Mouse (Mus musculus): ENCODE measurements around the gene Slit1. TPM values are rescaled to one million over a fixed set of nuclear protein-coding genes. Genes with fewer than 3 reads are reported as not detected.

Slit1 gene
- total RNA-seq, 2 experiments from 2014 or later = 0.15 TPM; not detected in 1

DNA sequence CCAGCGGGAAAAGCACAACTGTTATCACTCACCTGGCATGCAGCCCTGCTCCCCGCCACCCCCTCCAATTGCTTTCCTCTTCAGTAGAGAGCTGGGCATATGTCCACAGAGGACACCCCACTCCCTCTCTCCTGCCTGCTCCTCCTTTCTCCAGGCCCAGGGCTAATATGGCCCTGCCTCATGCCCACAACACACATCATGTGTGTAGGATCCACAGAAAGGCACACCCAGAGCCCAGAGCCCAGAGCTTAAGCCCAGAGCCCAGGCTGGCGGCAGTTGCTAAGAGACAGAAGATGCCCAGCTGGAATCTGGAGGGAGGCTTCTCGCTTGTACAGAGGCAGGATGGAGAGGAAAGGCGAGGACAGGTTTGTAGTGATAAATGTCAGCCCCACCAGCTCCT, 49.7 kb downstream of the Slit1 start:
- no peak for ATAC-seq (replicated peaks; ENCODE audit: poor library complexity, severe bottlenecking)

DNA sequence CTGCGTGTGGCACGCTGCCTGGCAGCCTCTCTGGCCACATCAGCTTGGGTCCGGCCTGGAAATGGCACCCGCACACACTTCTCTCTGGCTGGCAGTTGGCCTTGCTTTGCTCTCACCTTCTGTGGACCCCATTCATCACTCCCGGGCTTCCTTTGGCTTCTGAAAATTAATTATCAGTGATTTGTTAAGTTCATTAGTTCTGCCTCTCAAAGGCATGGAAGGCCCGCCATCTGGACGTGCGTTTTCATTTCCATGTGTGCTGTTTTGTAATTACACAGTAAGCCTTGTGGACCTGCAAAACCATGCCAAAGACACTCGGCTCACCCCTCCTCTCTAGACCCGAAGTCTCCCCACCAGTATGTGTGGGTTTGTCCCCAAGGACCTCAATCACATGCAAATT, 53.4 kb downstream of the Slit1 start:
- ATAC-seq (replicated peaks; ENCODE audit: poor library complexity, severe bottlenecking) = no peak

DNA sequence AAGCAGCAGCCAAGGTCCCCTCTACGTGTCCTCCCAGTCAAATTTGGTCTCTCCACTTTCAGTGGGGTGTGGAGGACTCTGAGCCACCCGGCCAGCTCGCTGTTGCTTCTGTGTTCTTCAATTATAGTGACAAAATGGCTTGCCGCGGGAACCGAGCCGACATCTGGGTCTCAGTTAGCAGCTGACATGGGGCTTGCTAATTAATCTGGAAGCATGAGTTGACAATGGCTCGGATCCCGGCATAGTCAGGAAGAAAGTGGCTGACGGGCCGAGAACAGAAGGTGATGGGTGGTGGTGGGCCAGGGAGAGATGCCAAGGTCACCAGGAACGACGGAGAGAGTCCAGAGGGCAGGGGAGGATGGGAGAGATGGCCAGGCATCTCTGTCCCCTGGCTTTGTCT, 55.2 kb downstream of the Slit1 start:
- no peak for ATAC-seq (replicated peaks; ENCODE audit: poor library complexity, severe bottlenecking)

DNA sequence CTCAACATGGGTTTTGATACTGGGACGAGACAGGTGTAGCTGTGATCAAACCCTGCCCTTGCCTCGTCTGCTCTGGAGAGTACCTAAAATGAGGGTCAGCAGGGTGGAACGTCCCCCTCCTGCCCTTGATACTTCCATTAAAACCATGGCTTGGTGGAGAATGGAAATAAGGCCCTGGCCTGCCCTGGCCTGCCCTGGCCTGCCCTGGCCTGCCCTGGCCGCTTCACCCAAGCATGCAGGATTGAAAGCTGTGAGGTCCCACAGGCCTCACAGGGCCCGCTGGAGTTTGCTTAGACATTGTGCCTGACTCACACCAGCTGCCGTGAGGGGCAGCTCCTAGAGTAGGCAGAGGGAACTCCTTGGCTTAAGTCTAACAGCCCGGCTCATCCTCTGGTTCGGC, 55.6 kb downstream of the Slit1 start:
- ATAC-seq (replicated peaks; ENCODE audit: poor library complexity, severe bottlenecking) = no peak

DNA sequence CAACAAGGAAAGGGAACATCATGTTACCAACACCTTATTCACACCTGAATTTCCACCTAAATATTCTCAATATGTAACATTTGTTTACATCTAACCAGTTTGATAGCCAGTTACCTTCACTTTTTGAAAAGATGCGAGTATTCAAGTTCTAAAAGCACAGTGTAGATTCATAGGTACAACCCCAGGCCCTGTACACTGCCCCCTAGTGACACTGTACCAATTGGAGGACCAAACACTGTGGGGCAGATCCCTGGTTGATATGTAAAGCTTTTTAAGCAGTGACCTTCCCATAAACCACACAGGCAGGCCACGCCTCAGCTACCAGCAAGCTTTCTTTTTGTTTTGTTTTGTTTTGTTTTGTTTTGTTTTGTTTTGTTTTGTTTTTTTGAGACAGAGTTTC, 57.3 kb downstream of the Slit1 start:
- no peak for ATAC-seq (replicated peaks; ENCODE audit: poor library complexity, severe bottlenecking)

DNA sequence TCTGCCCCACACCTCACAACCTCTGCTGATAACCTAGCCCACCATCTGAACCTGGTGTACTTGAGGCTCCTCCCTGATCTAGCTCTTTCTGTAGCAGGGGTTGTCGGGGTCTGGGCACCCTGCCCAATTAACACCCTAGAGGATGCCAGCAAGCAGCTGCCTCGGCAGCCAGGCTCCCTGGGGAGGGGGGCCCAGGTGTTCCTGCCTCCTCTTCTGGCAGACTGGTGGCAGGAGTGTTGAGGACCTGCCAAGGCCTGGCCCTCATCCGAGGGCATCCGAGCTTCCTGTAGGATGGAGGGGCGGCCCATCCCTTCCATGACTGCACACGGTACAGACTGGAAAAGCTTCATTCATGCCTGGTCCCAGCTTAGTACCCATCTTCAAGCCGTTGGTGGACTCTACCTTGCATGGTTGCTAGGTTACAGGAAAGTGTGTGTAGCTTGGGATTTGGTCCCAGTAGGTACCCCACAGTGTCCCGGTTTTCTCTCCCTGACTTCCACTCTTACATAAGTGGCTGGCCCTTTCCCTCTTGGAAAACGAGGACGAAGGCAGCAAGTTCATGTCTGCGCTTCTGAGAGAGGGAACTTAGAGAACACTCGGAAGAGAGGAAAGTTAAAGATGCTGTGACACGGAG, 57.9 kb downstream of the Slit1 start:
- no peak for ATAC-seq (replicated peaks; ENCODE audit: poor library complexity, severe bottlenecking)

DNA sequence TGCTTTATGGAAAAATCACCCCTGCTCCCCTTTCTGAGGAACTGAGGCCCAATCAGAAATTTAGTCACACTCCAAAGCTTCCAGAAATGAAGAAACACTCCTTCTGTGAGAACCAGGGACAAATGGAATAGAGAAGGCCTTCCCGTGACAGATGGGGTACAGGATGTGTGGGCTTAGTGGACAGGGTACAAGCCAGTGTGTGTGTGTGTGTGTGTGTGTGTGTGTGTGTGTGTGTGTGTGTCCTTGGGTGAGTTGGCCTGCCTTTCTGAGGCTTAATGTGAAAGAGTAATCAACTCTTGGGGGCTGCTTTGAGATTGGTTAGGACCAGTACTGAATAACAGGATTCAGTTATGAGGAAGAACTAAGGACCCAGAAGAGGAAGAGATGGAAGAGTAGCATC, 58.6 kb downstream of the Slit1 start:
- ATAC-seq (replicated peaks; ENCODE audit: poor library complexity, severe bottlenecking) = no peak

DNA sequence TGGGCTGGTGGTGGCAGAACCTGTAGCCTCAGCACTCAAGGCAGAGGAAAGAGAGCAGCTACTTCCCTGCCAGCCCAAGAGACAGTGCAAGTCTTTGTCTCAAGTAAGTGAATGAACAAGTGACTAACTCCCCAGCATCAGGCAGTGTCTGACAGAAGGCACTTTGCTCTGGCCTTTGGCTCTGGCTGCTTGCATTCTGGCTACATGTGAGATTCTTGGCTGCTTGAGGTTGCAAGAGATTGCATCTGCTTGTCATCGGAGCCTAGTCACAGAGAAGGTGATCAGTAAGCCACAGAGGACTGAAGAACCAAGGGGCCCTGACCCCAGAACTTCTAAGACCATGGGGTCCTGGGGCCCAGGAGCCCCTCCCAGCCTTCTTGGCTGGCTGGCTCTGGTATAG, 59.5 kb downstream of the Slit1 start:
- ATAC-seq (replicated peaks; ENCODE audit: poor library complexity, severe bottlenecking) = no peak

DNA sequence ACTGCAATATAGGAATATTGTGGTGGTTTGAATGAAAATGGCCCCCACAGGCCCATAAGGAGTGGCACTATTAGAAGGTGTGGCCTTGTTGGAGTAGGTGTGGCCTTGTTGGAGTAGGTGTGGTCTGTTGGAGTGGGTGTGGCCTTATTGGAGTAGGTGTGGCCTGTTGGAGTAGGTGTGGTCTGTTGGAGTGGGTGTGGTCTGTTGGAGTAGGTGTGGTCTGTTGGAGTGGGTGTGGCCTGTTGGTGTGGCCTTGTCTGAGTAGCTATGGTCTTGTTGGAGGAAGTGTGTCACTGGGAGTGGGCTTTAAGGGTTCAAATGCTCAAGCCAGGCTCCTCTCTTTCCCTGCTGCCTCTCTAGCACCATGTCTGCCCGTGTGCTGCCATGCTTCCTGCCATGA, 63.2 kb downstream of the Slit1 start:
- ATAC-seq (replicated peaks; ENCODE audit: poor library complexity, severe bottlenecking) = no peak

DNA sequence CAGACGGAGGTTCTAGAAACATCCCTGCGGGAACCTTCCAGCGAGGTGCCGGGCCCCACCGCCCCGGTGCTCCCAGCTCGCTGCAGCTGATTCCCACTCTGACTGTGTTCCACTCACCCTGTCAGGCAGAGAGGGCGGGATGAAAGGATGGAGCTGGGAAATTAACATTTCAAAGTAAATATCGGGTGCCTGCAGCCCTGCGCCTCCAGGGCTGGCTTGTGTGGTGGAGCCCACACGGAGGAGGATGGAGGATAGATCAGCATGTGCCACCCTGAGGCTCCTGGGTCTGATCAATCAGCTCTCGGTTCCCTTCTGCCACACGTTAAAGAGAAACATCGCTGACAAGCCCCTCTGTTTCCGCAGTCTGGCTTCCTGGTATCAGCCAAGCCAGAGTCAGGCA, 64.4 kb downstream of the Slit1 start:
- no peak for ATAC-seq (replicated peaks; ENCODE audit: poor library complexity, severe bottlenecking)

DNA sequence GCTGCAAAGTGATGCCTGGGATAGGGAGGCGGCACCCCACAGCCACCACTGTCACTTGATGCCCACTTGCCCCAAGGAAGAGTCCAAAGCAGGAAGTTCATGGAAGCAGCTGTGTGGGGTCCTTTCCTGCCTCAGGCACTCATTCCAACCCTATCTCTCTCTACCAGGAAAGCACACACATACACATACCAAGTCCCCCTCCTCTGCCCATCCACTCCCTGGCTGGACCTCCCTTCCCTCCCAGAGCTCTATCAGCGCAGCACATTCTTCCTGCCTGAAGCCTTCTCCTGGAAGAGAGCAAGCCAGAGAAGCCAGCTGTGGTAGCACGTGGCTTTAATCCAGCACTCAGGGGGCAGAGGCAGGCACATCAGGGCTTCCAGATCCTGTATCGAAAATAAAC, 65.9 kb downstream of the Slit1 start:
- ATAC-seq (replicated peaks; ENCODE audit: poor library complexity, severe bottlenecking) = no peak

DNA sequence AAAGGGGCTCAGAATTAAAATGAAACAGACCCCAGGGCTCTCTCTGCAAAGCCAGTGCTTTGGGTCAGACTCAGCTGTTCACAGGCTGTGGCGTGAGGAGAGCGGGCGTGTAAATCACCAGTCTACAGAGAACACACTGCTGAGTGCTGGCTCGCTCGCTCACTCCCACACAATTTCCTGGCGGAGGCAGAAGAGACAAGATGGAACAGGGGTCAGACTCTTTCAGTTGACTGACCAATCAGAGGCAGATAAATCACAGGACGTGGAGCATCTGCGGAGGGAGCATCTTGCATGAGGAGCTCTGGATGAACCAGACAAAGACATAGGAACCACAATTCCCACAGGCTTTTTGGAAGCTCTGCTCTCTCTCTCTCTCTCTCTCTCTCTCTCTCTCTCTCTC, 67.9 kb downstream of the Slit1 start:
- ATAC-seq (replicated peaks; ENCODE audit: poor library complexity, severe bottlenecking) = no peak

DNA sequence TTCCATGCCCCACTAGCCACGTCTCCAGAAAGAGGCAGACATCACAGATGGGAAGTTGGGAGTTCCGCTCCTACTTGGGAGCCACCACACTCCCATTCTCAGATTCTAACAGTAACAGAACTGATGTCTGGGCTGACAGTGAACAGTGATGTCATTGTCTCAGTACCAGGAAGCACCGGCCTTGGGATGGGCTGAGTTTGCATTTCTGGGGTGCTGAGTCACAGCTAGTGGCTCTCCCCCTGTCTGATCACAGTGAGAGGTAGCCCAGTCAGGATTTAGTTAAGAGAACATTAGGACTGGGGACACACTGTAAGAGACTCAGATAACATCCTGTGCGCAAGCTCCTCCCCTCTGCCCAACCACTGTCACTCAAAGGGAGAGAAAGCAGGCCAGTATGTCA, 69.1 kb downstream of the Slit1 start:
- ATAC-seq (replicated peaks; ENCODE audit: poor library complexity, severe bottlenecking) = no peak

DNA sequence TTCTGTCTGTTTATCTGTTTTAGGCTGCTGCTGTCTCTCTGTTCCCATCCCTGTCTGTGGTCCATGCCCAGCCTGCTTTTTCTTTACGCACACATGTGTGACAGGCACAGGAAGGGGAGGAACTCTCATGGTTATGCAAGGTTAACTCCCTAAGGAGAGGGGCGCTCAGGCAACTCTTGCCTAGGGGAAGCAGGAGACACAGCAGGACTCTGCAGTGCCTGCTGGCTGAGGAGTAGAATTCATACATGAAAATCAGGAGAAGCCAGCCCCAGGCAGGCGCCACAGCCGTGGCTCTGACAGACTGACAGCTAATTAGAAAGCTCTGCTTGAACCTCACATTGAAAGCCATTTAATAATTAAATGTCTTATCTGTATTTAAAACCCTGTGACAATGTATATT, 70.6 kb downstream of the Slit1 start:
- no peak for ATAC-seq (replicated peaks; ENCODE audit: poor library complexity, severe bottlenecking)

DNA sequence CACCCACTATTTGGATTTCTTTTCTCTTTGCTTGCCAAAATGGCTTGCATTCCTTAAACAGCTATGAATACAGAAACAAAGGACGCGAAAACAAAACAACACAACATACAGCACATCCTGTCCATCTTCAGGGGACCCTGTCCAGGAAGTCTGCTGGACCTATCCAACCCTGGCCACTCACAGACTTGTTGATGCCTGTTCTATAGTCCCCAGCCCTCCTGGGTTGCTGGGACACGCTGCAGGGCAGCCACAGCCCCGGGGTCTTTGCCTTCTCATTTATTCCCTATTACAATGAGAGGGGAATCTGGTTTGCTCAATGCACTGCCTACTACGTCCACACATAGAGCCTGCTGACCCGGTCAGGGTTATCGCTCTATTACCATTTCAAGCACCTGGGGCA, 72.5 kb downstream of the Slit1 start:
- no peak for ATAC-seq (replicated peaks; ENCODE audit: poor library complexity, severe bottlenecking)

DNA sequence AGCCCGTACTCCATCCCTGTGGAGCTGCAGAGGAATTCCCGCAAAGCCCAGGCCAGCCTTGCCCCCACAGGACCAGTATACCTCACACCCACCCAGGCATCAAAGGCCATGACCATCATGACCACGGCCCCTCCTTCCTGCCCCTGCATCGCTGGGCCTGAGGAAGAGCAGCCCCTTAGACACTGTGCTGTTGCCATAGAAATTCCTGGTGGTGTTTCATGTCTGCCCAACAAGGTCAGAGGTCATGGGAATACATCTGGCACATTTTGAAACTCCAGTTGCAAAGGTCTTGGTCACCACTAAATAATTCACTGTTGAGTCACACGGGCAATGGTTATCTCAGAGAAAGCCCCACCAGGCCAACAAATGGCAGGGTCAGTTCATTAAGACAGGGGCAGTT, 73.0 kb downstream of the Slit1 start:
- no peak for ATAC-seq (replicated peaks; ENCODE audit: poor library complexity, severe bottlenecking)

DNA sequence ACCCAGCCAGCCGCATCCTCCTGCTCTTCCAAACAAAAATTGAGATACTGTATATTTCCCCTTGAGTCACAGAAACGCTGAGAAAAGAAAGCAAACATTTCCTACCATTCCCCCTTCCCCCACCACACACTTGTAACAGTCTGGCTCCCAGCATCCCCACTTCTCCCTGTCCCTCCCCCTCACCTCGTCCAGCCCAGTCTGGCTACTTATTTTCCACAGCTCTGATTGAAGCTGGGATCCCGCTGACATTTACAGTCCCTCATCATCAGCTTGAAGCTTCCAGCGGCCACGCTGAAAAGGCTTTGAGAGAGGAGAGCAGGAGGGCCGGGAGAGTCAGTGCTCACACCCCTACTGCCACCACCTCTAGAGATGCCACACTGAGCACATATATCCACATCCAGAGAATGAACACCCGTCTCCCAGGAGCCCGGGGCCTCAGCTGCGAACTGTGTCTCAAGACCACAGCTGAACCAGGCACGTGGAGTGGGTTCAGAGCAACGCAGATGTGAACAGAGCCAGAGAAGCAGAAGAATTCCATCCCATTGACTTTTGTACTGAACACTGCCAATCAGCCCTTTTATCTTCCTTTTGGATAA, 73.6 kb downstream of the Slit1 start:
- ATAC-seq (replicated peaks; ENCODE audit: poor library complexity, severe bottlenecking) = no peak

DNA sequence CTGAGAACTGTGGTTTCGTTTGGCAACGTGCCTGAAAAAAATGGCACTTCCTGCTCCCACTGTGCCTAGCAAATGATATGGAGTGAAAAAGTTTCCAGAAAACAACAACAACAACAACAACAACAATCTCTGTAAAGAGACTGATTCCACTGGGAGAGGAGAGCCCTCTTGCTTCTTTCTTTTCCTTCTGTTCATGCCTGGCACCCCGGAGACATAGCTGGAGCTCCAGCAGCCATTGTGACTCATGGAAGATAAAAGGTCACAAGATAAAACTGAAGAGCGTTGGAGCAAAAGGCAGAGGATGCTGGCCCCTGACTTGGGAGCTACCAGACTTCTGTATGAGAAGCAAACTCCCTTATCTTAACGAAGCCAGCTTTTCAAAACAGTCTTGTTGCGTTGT, 75.9 kb downstream of the Slit1 start:
- no peak for ATAC-seq (replicated peaks; ENCODE audit: poor library complexity, severe bottlenecking)

DNA sequence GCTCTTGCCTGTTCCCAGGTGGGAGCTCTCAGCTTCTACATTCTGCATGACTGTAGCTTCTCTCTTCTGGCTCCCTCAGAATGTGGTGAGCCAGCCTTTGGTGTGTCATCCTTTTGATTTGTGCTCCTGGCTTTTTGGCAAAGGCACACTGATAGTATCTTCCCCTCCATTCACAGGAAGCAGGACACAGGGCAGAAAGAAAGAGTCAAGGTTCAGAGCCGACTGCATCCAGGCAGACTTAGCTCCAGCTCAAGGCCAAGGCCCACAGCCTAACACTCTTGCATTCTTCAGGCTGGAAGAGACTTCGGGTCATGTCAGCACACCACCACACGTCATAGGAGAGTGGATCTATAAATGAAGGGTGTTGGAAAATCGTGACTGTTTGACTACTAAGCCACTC, 77.5 kb downstream of the Slit1 start:
- ATAC-seq (replicated peaks; ENCODE audit: poor library complexity, severe bottlenecking) = no peak

DNA sequence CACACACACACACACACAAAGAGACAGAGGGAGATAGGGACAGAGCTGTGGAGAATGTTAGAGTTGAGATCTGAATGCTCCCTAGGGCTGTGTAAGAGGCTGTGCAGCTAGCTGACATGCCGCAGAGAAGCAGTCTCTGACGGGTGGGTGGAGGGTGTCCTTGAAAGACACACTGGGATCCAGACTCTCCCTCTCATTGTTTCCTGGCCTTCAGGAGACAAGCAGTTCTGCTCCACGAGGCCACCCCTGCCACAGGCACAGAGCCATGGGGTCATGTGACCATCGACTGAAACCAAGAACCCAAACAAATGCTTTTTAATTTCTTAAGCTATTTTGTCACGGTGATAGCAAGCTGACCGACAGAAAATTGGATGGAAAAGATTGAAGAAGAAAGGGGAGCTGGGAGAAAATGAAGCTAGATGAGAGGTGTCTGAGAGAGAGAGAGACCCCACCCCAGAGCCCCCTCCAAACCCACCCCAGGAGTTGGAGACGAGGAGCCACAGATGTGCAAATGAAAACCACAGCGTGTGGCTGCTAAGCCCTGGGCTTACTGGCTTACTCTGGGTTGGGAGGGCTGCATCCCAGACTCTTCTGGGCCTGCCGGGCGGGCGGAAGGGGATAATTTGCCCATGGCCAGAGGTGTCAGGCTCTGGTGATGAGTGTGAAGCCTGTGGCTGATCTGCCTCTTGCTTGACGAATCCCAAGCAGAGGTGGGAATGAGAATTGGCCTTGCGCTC, 79.8 kb downstream of the Slit1 start:
- no peak for ATAC-seq (replicated peaks; ENCODE audit: poor library complexity, severe bottlenecking)

DNA sequence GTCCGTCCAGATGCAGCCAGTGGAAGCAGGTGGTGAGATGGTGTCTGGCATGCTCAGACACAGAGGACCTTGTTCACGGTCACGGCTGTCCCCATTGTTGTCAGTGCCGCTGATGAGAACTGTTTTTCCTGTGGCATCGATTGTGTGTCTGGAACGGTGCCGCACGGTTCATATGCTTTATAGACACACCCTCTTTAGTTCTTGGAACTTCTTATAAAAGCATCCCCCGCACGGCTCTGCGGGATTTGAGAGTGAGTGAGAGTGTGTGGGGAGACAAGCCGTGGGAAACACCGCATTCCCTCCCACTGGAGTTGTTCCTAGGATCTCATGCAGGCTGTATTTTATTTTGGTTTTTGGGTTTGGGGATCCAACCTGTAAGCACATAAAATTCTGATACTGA, 82.0 kb downstream of the Slit1 start:
- no peak for ATAC-seq (replicated peaks; ENCODE audit: poor library complexity, severe bottlenecking)

DNA sequence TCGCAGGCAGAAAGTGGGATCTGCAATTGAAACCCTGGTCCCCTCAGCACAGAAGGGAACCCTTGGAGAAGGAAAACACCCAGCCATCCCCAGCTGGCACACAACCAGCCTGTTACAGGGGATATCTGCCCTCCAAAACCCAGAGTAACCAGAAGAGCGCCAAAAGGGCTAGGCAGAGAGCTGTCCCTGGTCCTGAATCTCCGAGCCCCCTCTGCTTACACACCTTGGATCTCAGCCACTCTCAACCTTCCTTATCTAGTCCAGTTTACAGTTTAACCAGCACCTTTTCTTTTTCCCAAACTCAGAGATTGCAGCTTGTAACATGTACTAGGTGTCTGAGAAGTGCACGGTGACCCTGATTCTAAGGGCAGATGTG, 82.5 kb downstream of the Slit1 start:
- ATAC-seq (replicated peaks; ENCODE audit: poor library complexity, severe bottlenecking) = peak; percentile 61; the same call in 1 of the 2 replicates
